Mouse (Mus musculus) forebrain, embryonic 10.5 days (tissue): Measurements from ENCODE around the gene Gm11037. TPM values are rescaled to one million over a fixed set of nuclear protein-coding genes. Genes with fewer than 3 reads are reported as not detected.

Experiments used
- DNase-seq: peaks from one replicate; pipeline ENCODE4 v3.0.0-alpha.2; 2017; ENCODE audit warnings: low spot score; ENCODE audit errors: extremely low spot score
- H3K27ac ChIP-seq: fragments of 300-500 bp; sonication (generic); 2 replicates; pipeline ENCODE4 v1.5.1; 2016; ENCODE audit warnings: mild to moderate bottlenecking
- H3K27me3 ChIP-seq: fragments of 300-500 bp; sonication (generic); 2 replicates; pipeline ENCODE4 v1.6.1; 2016; ENCODE audit warnings: mild to moderate bottlenecking; ENCODE audit not compliant: poor library complexity, severe bottlenecking
- H3K36me3 ChIP-seq: fragments of 300-500 bp; sonication (generic); replicated peaks from 2 replicates; pipeline ENCODE4 v1.6.1; 2016; ENCODE audit warnings: mild to moderate bottlenecking, moderate library complexity
- H3K4me1 ChIP-seq: fragments of 300-500 bp; sonication (generic); 2 replicates; pipeline ENCODE4 v1.6.1; 2016
- H3K4me3 ChIP-seq: fragments of 300-500 bp; sonication (generic); 2 replicates; pipeline ENCODE4 v1.5.1; 2016; ENCODE audit warnings: mild to moderate bottlenecking, moderate library complexity
- H3K9me3 ChIP-seq: fragments of 300-500 bp; sonication (generic); 2 replicates; pipeline ENCODE4 v1.6.1; 2016; ENCODE audit warnings: mild to moderate bottlenecking, moderate library complexity
- WGBS: fragments of 180-500 bp; shearing (Covaris S2); methylation state at CpG from one replicate; pipeline ENCODE4 v1.1.7; 2016; 5-methylcytosine and 5-hydroxymethylcytosine counted together
- polyA plus RNA-seq: library from polyadenylated mRNA; unstranded; fragments of >200 nt; fragmentation: Nextera tagmentation; extraction: Ambion mirVana; gene quantifications from 2 replicates; pipeline ENCODE4 v1.2.1, GENCODE M21; 2016

Gene Gm11037
- polyA plus RNA-seq, 1 experiment from 2014 or later, result not detected

GRCm38 (mm10) chr2:131166172-131166571 is 32.9 kb downstream of the Gm11037 start:
- H3K27ac ChIP-seq, result no peak overlapping the region
- no peak for DNase-seq
- H3K4me3 ChIP-seq, result no peak overlapping the region
- peaks cover 7% of the 10 kb centered on the region for H3K4me1 ChIP-seq
- no peaks in the 10 kb centered on the region for H3K9me3 ChIP-seq
- H3K36me3 ChIP-seq, result 0 out of 2 replicates have a peak, but pooled peaks cover 3% of the 10 kb centered on the region
- WGBS, result 80% methylated on average over 2 of the region's 2 CpGs
- H3K27me3 ChIP-seq, result peaks cover 25% of the 10 kb centered on the region

GRCm38 (mm10) chr2:131167984-131168383 is 34.7 kb downstream of the Gm11037 start:
- no peak overlapping the region for H3K4me3 ChIP-seq
- H3K4me1 ChIP-seq, result peaks cover 18% of the 10 kb centered on the region
- no peak for DNase-seq
- H3K27me3 ChIP-seq, result peaks cover 38% of the 10 kb centered on the region
- WGBS, result 86% methylated on average over 6 of the region's 6 CpGs
- no peak overlapping the region for H3K27ac ChIP-seq
- H3K36me3 ChIP-seq, result peaks cover 5% of the 10 kb centered on the region; the same call in 1 of the 2 replicates
- no peaks in the 10 kb centered on the region for H3K9me3 ChIP-seq

- Histone ChIP-seq H3K36me3 (peaks cover 5% of the 10 kb centered on the region; the same call in 1 of the 2 replicates), H3K27ac (no peak overlapping the region), H3K27me3 (peaks cover 48% of the 10 kb centered on the region), H3K4me3 (no peak overlapping the region), H3K9me3 (no peaks in the 10 kb centered on the region), H3K4me1 (peaks cover 19% of the 10 kb centered on the region)
- DNase-seq, result no peak
- 71% methylated on average over 1 of the region's 1 CpGs for WGBS
Observed at GRCm38 (mm10) chr2:131168914-131169313, 35.6 kb downstream of the Gm11037 start.

GRCm38 (mm10) chr2:131170936-131171335 is 37.6 kb downstream of the Gm11037 start:
- peaks cover 7% of the 10 kb centered on the region for H3K36me3 ChIP-seq
- no peaks in the 10 kb centered on the region for H3K9me3 ChIP-seq
- DNase-seq, result no peak
- no peak overlapping the region for H3K27ac ChIP-seq
- peaks cover 34% of the 10 kb centered on the region for H3K4me1 ChIP-seq
- H3K27me3 ChIP-seq, result peaks cover 53% of the 10 kb centered on the region
- WGBS, result 10% methylated on average over 9 of the region's 9 CpGs
- peak overlapping the region; percentile 42 for H3K4me3 ChIP-seq

GRCm38 (mm10) chr2:131171401-131172104 is 38.3 kb downstream of the Gm11037 start:
- Histone ChIP-seq H3K4me1 (peaks cover 41% of the 10 kb centered on the region), H3K27ac (no peak overlapping the region), H3K9me3 (no peaks in the 10 kb centered on the region), H3K4me3 (peak overlapping the region; percentile 42), H3K27me3 (peaks cover 53% of the 10 kb centered on the region), H3K36me3 (peaks cover 13% of the 10 kb centered on the region)
- DNase-seq, result no peak
- WGBS, result 3% methylated on average over 43 of the region's 43 CpGs

GRCm38 (mm10) chr2:131172322-131172721 is 39.0 kb downstream of the Gm11037 start:
- DNase-seq, result no peak
- Histone ChIP-seq H3K9me3 (no peaks in the 10 kb centered on the region), H3K27ac (no peak overlapping the region), H3K4me1 (peaks cover 48% of the 10 kb centered on the region), H3K36me3 (peaks cover 21% of the 10 kb centered on the region), H3K27me3 (peaks cover 53% of the 10 kb centered on the region), H3K4me3 (no peak overlapping the region)
- WGBS, result 40% methylated on average over 9 of the region's 9 CpGs

GRCm38 (mm10) chr2:131174700-131175099 is 41.4 kb downstream of the Gm11037 start:
- Histone ChIP-seq H3K36me3 (peaks cover 38% of the 10 kb centered on the region), H3K27ac (no peak overlapping the region), H3K4me3 (peak overlapping the region; percentile 53), H3K9me3 (no peaks in the 10 kb centered on the region), H3K27me3 (peaks cover 48% of the 10 kb centered on the region), H3K4me1 (peaks cover 71% of the 10 kb centered on the region)
- DNase-seq, result peak; percentile 64
- WGBS, result 5% methylated on average over 11 of the region's 11 CpGs

- 83% methylated on average over 3 of the region's 3 CpGs for WGBS
- no peak overlapping the region for H3K27ac ChIP-seq
- H3K27me3 ChIP-seq, result peaks cover 41% of the 10 kb centered on the region
- H3K9me3 ChIP-seq, result no peaks in the 10 kb centered on the region
- DNase-seq, result no peak
- peaks cover 38% of the 10 kb centered on the region for H3K36me3 ChIP-seq
- H3K4me1 ChIP-seq, result peaks cover 75% of the 10 kb centered on the region
- no peak overlapping the region for H3K4me3 ChIP-seq
Observed at GRCm38 (mm10) chr2:131175286-131175944, 42.1 kb downstream of the Gm11037 start.

- 94% methylated on average over 1 of the region's 1 CpGs for WGBS
- Histone ChIP-seq H3K36me3 (peaks cover 37% of the 10 kb centered on the region), H3K27me3 (peaks cover 36% of the 10 kb centered on the region), H3K27ac (no peak overlapping the region), H3K4me3 (no peak overlapping the region), H3K9me3 (no peaks in the 10 kb centered on the region), H3K4me1 (peaks cover 72% of the 10 kb centered on the region)
- DNase-seq, result no peak
Observed at GRCm38 (mm10) chr2:131175945-131176309, 42.6 kb downstream of the Gm11037 start.

- no peaks in the 10 kb centered on the region for H3K9me3 ChIP-seq
- H3K27me3 ChIP-seq, result peaks cover 30% of the 10 kb centered on the region
- H3K36me3 ChIP-seq, result peaks cover 33% of the 10 kb centered on the region
- 0 out of 2 replicates have a peak overlapping the region, but pooled peaks have one; percentile 27 for H3K27ac ChIP-seq
- WGBS, result 60% methylated on average over 5 of the region's 5 CpGs
- peaks cover 66% of the 10 kb centered on the region for H3K4me1 ChIP-seq
- no peak for DNase-seq
- H3K4me3 ChIP-seq, result peak overlapping the region; percentile 87
Observed at GRCm38 (mm10) chr2:131176491-131176890, 43.2 kb downstream of the Gm11037 start.

- Histone ChIP-seq H3K36me3 (peaks cover 33% of the 10 kb centered on the region), H3K9me3 (no peaks in the 10 kb centered on the region), H3K27ac (peak overlapping the region; percentile 94), H3K4me1 (peaks cover 57% of the 10 kb centered on the region), H3K4me3 (peak overlapping the region; percentile 87), H3K27me3 (peaks cover 15% of the 10 kb centered on the region)
- DNase-seq, result no peak
- WGBS, result 86% methylated on average over 9 of the region's 9 CpGs
Observed at GRCm38 (mm10) chr2:131177932-131178331, 44.6 kb downstream of the Gm11037 start.

- Histone ChIP-seq H3K9me3 (no peaks in the 10 kb centered on the region), H3K27ac (peak overlapping the region; percentile 94), H3K27me3 (peaks cover 6% of the 10 kb centered on the region), H3K4me3 (peak overlapping the region; percentile 87), H3K4me1 (peaks cover 56% of the 10 kb centered on the region), H3K36me3 (peaks cover 33% of the 10 kb centered on the region)
- WGBS, result 37% methylated on average over 26 of the region's 26 CpGs
- DNase-seq, result peak; percentile 36
Observed at GRCm38 (mm10) chr2:131178828-131179245, 45.5 kb downstream of the Gm11037 start.
